Mouse (Mus musculus) gastrocnemius, adult 18-20 months (tissue): Measurements from ENCODE around the gene Zkscan4. TPM values are rescaled to one million over a fixed set of nuclear protein-coding genes. Genes with fewer than 3 reads are reported as not detected.
A peak's percentile ranks its signal among the peaks of the same experiment; 100 is the strongest.

Experiments
- DNase-seq: peaks from one replicate; pipeline ENCODE4 v3.0.0; 2021; ENCODE audit warnings: low spot score
- microRNA-seq: library from miRNA; unstranded; fragments of <30 nt; microRNA quantifications from one replicate; pipeline ENCODE4 v1.2.0, GENCODE M21; 2021
- total RNA-seq, 2 experiments: library from RNA; stranded (reverse); gene quantifications; 2 replicates each; pipeline ENCODE4 v1.2.3; 2021

Zkscan4 gene
- total RNA-seq, 2 experiments from 2014 or later, result 0.40 to 0.73 TPM

GRCm38 (mm10) chr13:21506221-21506649 lies 27.5 kb downstream of the Zkscan4 start:
- DNase-seq, result peak; percentile 74

DNA sequence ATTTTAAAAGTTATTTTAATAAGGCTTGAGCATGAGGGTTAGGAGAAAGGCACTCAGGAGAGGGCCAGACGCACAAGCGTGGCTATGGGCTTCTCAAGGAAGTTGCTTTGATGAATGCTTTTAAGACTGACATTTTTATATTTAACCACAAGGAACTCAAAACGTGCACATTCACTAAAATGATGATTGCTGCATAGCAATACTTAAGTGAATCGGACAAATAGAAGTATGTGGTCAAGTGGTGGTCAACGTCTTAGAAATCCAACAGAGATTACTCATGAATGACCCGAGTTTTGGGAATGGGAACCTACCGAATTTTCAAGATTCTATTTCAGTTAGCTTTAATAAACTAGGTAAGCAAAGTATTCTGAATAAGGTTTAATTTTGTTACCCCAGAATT lies 51.4 kb downstream of the Zkscan4 start:
- DNase-seq, result no peak

DNA sequence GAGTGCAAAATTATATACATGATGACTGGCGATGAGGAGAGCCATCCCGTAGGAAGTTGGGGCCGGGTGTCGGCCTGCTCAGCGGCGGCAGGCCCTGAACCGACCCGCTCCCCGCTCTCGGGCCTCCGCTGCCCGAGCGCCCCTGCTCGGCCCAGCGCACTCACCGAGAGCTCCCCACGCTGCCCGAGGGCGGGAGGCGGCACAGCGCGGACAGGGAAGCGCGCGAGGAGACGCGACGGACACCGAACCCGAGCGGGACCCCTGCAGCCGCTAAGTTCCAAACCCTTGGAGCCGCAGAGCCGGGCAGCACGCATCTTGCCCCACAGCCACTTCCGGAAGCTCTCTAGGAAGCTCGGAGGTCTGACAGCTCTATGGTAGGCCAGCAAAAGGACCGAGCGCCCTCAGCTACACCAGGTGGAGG lies 52.1 kb downstream of the Zkscan4 start, which contains the start of gene Zkscan8:
TSS of gene Zkscan8 (minus strand) at position 340 of the 421 bp plus-strand sequence.
- peak; percentile 91 for DNase-seq

Small RNAs within 50 kb of the gene (microRNA-seq; reads per million reads assigned to microRNA genes)
- gene Mir1896, result not detected

Other genes starting within 250 kb of the Zkscan4 start
- gene Gpx5, start 186.2 kb upstream of the Zkscan4 start, total RNA-seq, result not detected
- gene Gpx6, start 166.8 kb upstream of the Zkscan4 start, total RNA-seq, result not detected
- gene Olfr1367, start 132.0 kb upstream of the Zkscan4 start, total RNA-seq, result not detected
- gene Zscan12, start 116.1 kb upstream of the Zkscan4 start, total RNA-seq, result 1 to 10 TPM; 6.8 to 7.6 TPM
- 10 to 100 TPM; 13.0 to 17.0 TPM for gene Zkscan3, start 76.2 kb upstream of the Zkscan4 start, total RNA-seq
- under 1 TPM; 0.31 to 0.39 TPM for gene Pgbd1, start 37.8 kb upstream of the Zkscan4 start, total RNA-seq
- 10 to 100 TPM; 13.1 to 14.1 TPM for gene Zscan26, start 25.2 kb upstream of the Zkscan4 start, total RNA-seq
- under 1 TPM; 0.19 to 0.21 TPM for gene Nkapl, start 10.4 kb upstream of the Zkscan4 start, total RNA-seq
- not detected for gene Gm10065, start 534 bp downstream of the Zkscan4 start, total RNA-seq
- gene AK157302, start 16.3 kb downstream of the Zkscan4 start, total RNA-seq, result 10 to 100 TPM; 22.8 to 23.3 TPM
- gene Gm11273, start 22.5 kb downstream of the Zkscan4 start, total RNA-seq, result 100 to 1,000 TPM; 144 to 150 TPM
- gene Zkscan8, start 52.2 kb downstream of the Zkscan4 start, total RNA-seq, result 1 to 10 TPM; 6.2 to 6.3 TPM
- gene Olfr1366, start 63.9 kb downstream of the Zkscan4 start, total RNA-seq, result not detected
- gene Olfr1535, start 81.0 kb downstream of the Zkscan4 start, total RNA-seq, result not detected
- not detected for gene Olfr1364, start 102.9 kb downstream of the Zkscan4 start, total RNA-seq
- not detected for gene Olfr1362, start 135.1 kb downstream of the Zkscan4 start, total RNA-seq
- not detected for gene Olfr11, start 163.6 kb downstream of the Zkscan4 start, total RNA-seq
- gene Olfr1361, start 184.5 kb downstream of the Zkscan4 start, total RNA-seq, result not detected
- gene Olfr1360, start 198.5 kb downstream of the Zkscan4 start, total RNA-seq, result not detected
- not detected for gene Olfr1359, start 219.2 kb downstream of the Zkscan4 start, total RNA-seq
- 1 to 10 TPM; 3.4 to 3.7 TPM for gene Hist1h2bl, start 237.2 kb downstream of the Zkscan4 start, total RNA-seq
- 1 to 10 TPM in 1 of 2 experiments, not detected in 1; 1.5 TPM for gene Hist1h2ai, start 237.5 kb downstream of the Zkscan4 start, total RNA-seq
- 1 to 10 TPM in 1 of 2 experiments, not detected in 1; 2.3 TPM for gene Hist1h3h, start 238.8 kb downstream of the Zkscan4 start, total RNA-seq
- gene Hist1h2bm, start 243.1 kb downstream of the Zkscan4 start, total RNA-seq, result not detected